Mouse (Mus musculus): ENCODE measurements around the gene Rab22a. TPM values are rescaled to one million over a fixed set of nuclear protein-coding genes. Genes with fewer than 3 reads are reported as not detected.
A peak's percentile ranks its signal among the peaks of the same experiment; 100 is the strongest.
"Not testable (repeated sequence)": the region's sequence is repeated elsewhere in the genome, so short reads cannot be mapped to it uniquely, and the experiment has no call there.

The Rab22a gene
- polyA plus RNA-seq, 1 experiment from 2014 or later: 33.0 TPM

GRCm38 (mm10) chr2:173702096-173702866, 42.7 kb downstream of the Rab22a start:
- H3K4me3 ChIP-seq (ENCODE audit: low read depth, low read length): no peak overlapping the region
- no peaks in the 10 kb centered on the region for H3K27me3 ChIP-seq (replicated peaks; ENCODE audit: control insufficient read depth, insufficient read depth, low read length)
- no peak for ATAC-seq (replicated peaks; ENCODE audit: low FRiP score, low TSS enrichment, low read depth)
- DNase-seq (ENCODE audit: low spot score): no peak
- peaks cover 11% of the 10 kb centered on the region for H3K4me1 ChIP-seq (replicated peaks; ENCODE audit: control insufficient read depth, insufficient read depth, low read length)
- 43% methylated on average over 16 of the region's 16 CpGs for WGBS
- H3K4me2 ChIP-seq (ENCODE audit: low read length): no peak overlapping the region
- peaks cover 61% of the 10 kb centered on the region for H3K36me3 ChIP-seq (ENCODE audit: control insufficient read depth, insufficient read depth, low read length)
- no peaks in the 10 kb centered on the region for H3K9me3 ChIP-seq (ENCODE audit: control insufficient read depth, low read length)
- H3K27ac ChIP-seq (ENCODE audit: low read depth): no peak overlapping the region
- H3K9ac ChIP-seq (ENCODE audit: low read length): no peak overlapping the region

DNA sequence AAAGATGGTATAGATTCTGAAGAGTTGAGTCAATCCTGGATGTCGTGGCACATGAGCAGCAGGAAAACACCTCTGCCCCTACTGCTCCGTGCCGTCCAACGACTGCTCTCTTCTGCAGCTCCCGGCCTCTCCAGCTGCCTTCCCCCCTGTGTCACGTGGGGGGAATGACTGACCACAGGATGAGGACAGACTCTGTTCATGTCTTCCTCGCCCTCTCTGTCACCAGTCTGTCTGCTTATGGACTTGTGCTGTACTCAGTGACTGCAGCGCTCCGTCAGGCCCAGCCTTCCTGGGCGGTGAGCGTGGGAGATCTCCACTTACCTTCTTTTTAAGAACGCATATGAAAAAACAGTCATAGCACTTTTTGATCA, 43.3 kb downstream of the Rab22a start:
- ATAC-seq (replicated peaks; ENCODE audit: low FRiP score, low TSS enrichment, low read depth) (no peak), DNase-seq (ENCODE audit: low spot score) (no peak)
- Histone ChIP-seq H3K4me2 (ENCODE audit: low read length) (no peak overlapping the region), H3K27ac (ENCODE audit: low read depth) (no peak overlapping the region), H3K9me3 (ENCODE audit: control insufficient read depth, low read length) (no peaks in the 10 kb centered on the region), H3K4me1 (replicated peaks; ENCODE audit: control insufficient read depth, insufficient read depth, low read length) (peaks cover 11% of the 10 kb centered on the region), H3K36me3 (ENCODE audit: control insufficient read depth, insufficient read depth, low read length) (peaks cover 55% of the 10 kb centered on the region), H3K27me3 (replicated peaks; ENCODE audit: control insufficient read depth, insufficient read depth, low read length) (no peaks in the 10 kb centered on the region), H3K9ac (ENCODE audit: low read length) (no peak overlapping the region), H3K4me3 (ENCODE audit: low read depth, low read length) (no peak overlapping the region)
- WGBS: 66% methylated on average over 12 of the region's 12 CpGs

DNA sequence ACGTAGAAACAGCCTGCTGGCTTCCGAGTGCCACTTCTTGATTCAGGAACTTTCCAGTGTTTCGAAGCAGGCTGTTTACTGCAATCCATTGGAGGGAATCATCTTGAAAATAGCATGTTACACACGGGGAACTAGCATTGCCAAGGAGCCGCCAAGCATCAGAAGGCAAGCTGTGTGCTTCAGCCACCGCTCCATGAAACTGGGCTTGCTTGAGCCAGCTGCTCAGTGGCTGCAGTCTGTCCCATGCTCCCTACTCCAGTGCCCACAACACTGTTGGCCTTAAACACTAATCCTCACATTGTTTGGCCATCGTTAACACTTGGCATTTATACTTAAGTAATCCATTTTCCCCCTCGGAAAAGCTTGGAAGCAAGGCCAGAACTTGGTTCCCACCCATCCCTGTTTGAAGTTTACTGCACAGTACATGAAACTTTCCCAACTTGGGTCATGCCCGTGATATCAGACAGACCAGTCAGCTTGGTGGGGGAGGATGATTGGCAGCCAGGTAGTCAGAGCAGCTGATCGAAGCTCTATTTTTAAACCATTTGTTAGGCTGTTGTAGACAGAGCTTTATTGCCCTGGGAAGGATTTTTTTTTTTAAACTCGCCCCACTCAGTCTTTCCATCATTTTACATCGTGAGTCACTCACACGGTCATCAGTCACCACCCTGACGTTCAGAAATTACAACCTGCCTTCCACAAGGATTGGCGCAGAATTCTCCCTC, 46.4 kb downstream of the Rab22a start:
- Histone ChIP-seq H3K9ac (ENCODE audit: low read length) (no peak overlapping the region), H3K27me3 (replicated peaks; ENCODE audit: control insufficient read depth, insufficient read depth, low read length) (no peaks in the 10 kb centered on the region), H3K4me3 (ENCODE audit: low read depth, low read length) (no peak overlapping the region), H3K36me3 (ENCODE audit: control insufficient read depth, insufficient read depth, low read length) (peaks cover 35% of the 10 kb centered on the region), H3K4me2 (ENCODE audit: low read length) (no peak overlapping the region), H3K27ac (ENCODE audit: low read depth) (no peak overlapping the region), H3K9me3 (ENCODE audit: control insufficient read depth, low read length) (no peaks in the 10 kb centered on the region), H3K4me1 (replicated peaks; ENCODE audit: control insufficient read depth, insufficient read depth, low read length) (peaks cover 11% of the 10 kb centered on the region)
- WGBS: 83% methylated on average over 15 of the region's 15 CpGs
- DNase-seq (ENCODE audit: low spot score) (no peak), ATAC-seq (replicated peaks; ENCODE audit: low FRiP score, low TSS enrichment, low read depth) (no peak)

DNA sequence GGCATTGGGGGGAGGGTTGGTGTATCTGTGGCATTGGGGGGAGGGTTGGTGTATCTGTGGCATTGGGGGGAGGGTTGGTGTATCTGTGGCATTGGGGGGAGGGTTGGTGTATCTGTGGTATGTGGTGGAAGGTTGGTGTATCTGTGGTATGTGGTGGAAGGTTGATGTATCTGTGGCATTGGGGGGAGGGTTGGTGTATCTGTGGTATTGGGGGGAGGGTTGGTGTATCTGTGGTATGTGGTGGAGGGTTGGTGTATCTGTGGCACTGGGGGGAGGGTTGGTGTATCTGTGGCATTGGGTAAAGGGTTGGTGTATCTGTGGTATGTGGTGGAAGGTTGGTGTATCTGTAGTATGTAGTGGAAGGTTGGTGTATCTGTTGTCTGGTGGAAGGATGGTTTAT, 48.1 kb downstream of the Rab22a start:
- not testable (repeated sequence) for H3K9ac ChIP-seq (ENCODE audit: low read length); H3K4me1 ChIP-seq (replicated peaks; ENCODE audit: control insufficient read depth, insufficient read depth, low read length); H3K4me3 ChIP-seq (ENCODE audit: low read depth, low read length); H3K27me3 ChIP-seq (replicated peaks; ENCODE audit: control insufficient read depth, insufficient read depth, low read length); ATAC-seq (replicated peaks; ENCODE audit: low FRiP score, low TSS enrichment, low read depth); DNase-seq (ENCODE audit: low spot score); H3K9me3 ChIP-seq (ENCODE audit: control insufficient read depth, low read length); H3K27ac ChIP-seq (ENCODE audit: low read depth); H3K4me2 ChIP-seq (ENCODE audit: low read length)
- H3K36me3 ChIP-seq (ENCODE audit: control insufficient read depth, insufficient read depth, low read length): peaks cover 28% of the 10 kb centered on the region

DNA sequence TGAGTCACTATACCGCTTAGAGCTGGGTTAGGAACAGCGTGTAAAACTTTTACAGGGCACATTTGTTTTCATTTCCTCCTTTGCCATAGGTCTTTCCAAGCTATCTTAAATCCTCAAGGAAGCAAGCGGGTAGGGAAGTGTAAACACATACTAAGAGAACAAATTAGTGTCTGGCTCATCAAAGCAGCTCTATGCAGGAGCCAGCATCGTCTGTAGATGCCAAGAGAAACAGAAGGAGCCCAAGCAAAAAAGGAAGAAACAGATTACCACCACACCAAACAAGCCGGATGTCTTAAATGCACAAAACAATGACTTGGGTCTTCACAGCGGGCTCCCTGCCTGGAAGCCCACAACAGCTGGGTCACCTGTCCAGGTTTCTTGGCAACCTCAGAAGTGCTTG, 50.6 kb downstream of the Rab22a start:
- 63% methylated on average over 6 of the region's 6 CpGs for WGBS

DNA sequence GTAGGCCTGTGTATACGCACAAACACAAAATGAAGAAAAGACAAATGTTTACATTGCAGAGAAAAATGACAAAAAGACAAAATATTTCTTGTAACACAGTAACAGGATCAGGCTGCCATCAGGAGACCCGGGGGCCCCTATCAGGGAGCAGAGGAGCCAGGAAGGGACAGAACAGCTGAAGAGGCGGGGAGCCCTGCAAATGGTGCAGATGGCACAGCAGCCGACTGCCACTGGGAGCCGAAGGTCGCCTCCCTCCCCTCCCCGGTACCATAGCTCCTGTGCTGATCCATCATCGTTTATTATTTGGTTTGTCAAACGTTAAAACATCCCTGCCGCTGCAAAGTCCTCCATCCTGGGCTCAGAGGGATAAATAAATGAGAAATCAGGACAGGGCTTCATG, 53.1 kb downstream of the Rab22a start:
- 26% methylated on average over 10 of the region's 10 CpGs for WGBS
- Histone ChIP-seq H3K4me2 (ENCODE audit: low read length) (no peak overlapping the region), H3K4me3 (ENCODE audit: low read depth, low read length) (no peak overlapping the region), H3K36me3 (ENCODE audit: control insufficient read depth, insufficient read depth, low read length) (peaks cover 4% of the 10 kb centered on the region; the same call in 1 of the 2 replicates), H3K4me1 (replicated peaks; ENCODE audit: control insufficient read depth, insufficient read depth, low read length) (peaks cover 9% of the 10 kb centered on the region), H3K9ac (ENCODE audit: low read length) (no peak overlapping the region), H3K9me3 (ENCODE audit: control insufficient read depth, low read length) (no peaks in the 10 kb centered on the region), H3K27ac (ENCODE audit: low read depth) (peak overlapping the region; percentile 34; the same call in 1 of the 2 replicates), H3K27me3 (replicated peaks; ENCODE audit: control insufficient read depth, insufficient read depth, low read length) (no peaks in the 10 kb centered on the region)
- DNase-seq (ENCODE audit: low spot score) (no peak), ATAC-seq (replicated peaks; ENCODE audit: low FRiP score, low TSS enrichment, low read depth) (no peak)

More for the DNA sequence above, 50.6 kb downstream of the Rab22a start:
- Histone ChIP-seq H3K4me1 (replicated peaks; ENCODE audit: control insufficient read depth, insufficient read depth, low read length) (peaks cover 9% of the 10 kb centered on the region), H3K9me3 (ENCODE audit: control insufficient read depth, low read length) (no peaks in the 10 kb centered on the region), H3K4me3 (ENCODE audit: low read depth, low read length) (no peak overlapping the region), H3K4me2 (ENCODE audit: low read length) (no peak overlapping the region), H3K9ac (ENCODE audit: low read length) (no peak overlapping the region), H3K27me3 (replicated peaks; ENCODE audit: control insufficient read depth, insufficient read depth, low read length) (no peaks in the 10 kb centered on the region), H3K36me3 (ENCODE audit: control insufficient read depth, insufficient read depth, low read length) (peaks cover 10% of the 10 kb centered on the region; the same call in 1 of the 2 replicates), H3K27ac (ENCODE audit: low read depth) (no peak overlapping the region)
- ATAC-seq (replicated peaks; ENCODE audit: low FRiP score, low TSS enrichment, low read depth) (no peak), DNase-seq (ENCODE audit: low spot score) (no peak)

DNA sequence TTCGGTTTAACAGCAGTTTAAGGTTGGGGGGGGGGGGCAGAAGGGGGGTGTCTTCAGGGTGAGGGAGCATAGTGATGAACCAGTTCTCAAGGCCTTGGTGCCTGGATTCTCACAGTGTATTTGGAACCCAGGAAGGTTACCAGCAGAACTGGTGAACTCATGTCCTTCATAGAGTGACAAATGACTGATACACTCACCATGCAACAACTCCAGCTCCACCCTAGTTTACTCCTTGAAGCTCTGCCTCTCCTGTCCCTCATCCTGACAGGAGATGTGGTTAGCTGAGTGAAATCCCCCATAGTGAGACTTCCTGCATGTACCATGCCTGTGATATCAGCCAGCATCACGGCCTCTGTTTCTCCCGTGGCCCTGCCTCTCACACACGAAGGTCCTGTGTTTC, 53.7 kb downstream of the Rab22a start:
- Histone ChIP-seq H3K36me3 (ENCODE audit: control insufficient read depth, insufficient read depth, low read length) (no peaks in the 10 kb centered on the region), H3K4me1 (replicated peaks; ENCODE audit: control insufficient read depth, insufficient read depth, low read length) (peaks cover 9% of the 10 kb centered on the region)
- no peak for ATAC-seq (replicated peaks; ENCODE audit: low FRiP score, low TSS enrichment, low read depth)

DNA sequence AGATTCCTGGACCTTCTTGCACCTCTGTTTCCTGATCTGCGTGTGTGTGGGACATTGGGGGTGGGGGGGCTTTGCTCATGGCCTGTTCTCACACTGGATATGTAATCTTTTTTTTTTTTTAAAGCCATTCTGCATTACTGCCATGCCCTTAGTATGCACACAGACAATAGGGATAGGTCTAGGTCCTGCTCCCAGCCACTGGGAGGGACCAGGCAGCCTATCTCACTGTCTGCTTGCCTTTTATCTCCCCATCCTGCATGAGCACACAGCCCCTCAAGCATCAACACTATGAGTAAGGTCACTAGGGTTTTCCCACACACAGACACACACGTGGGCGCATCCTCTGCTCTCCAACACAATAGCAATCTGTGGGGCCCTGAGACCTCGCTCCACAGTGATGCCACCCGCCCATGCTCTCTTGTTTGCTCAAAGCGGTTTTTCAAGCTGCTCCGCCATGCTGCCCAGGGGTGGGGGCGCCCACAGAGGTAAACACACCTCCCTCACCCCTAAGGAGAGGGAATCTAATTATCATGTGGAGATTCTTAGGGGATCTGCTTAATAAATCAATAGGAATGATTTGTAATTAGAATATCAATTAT, 55.2 kb downstream of the Rab22a start:
- Histone ChIP-seq H3K27me3 (replicated peaks; ENCODE audit: control insufficient read depth, insufficient read depth, low read length) (no peaks in the 10 kb centered on the region), H3K27ac (ENCODE audit: low read depth) (no peak overlapping the region), H3K9ac (ENCODE audit: low read length) (no peak overlapping the region), H3K4me2 (ENCODE audit: low read length) (no peak overlapping the region), H3K36me3 (ENCODE audit: control insufficient read depth, insufficient read depth, low read length) (no peaks in the 10 kb centered on the region), H3K4me1 (replicated peaks; ENCODE audit: control insufficient read depth, insufficient read depth, low read length) (peaks cover 9% of the 10 kb centered on the region), H3K9me3 (ENCODE audit: control insufficient read depth, low read length) (no peaks in the 10 kb centered on the region), H3K4me3 (ENCODE audit: low read depth, low read length) (no peak overlapping the region)
- ATAC-seq (replicated peaks; ENCODE audit: low FRiP score, low TSS enrichment, low read depth): no peak
- DNase-seq (ENCODE audit: low spot score): no peak
- WGBS: 72% methylated on average over 8 of the region's 8 CpGs

More for the DNA sequence above, 53.7 kb downstream of the Rab22a start:
- 66% methylated on average over 4 of the region's 4 CpGs for WGBS
- H3K27me3 ChIP-seq (replicated peaks; ENCODE audit: control insufficient read depth, insufficient read depth, low read length): no peaks in the 10 kb centered on the region
- H3K9me3 ChIP-seq (ENCODE audit: control insufficient read depth, low read length): no peaks in the 10 kb centered on the region
- no peak overlapping the region for H3K4me3 ChIP-seq (ENCODE audit: low read depth, low read length)
- DNase-seq (ENCODE audit: low spot score): no peak
- H3K27ac ChIP-seq (ENCODE audit: low read depth): peak overlapping the region; percentile 34; the same call in 1 of the 2 replicates
- H3K9ac ChIP-seq (ENCODE audit: low read length): no peak overlapping the region
- H3K4me2 ChIP-seq (ENCODE audit: low read length): no peak overlapping the region
